Mouse (Mus musculus) spleen, adult 12 weeks (tissue): ENCODE results near the gene Fcor.

Experiments
- DNase-seq: peaks from one replicate; pipeline ENCODE4 v3.0.0; 2022; ENCODE audit warnings: low spot score

The Fcor gene

GRCm38 (mm10) chr8:3674671-3675070 is 2.5 kb upstream of the Fcor start:
- no peak for DNase-seq

DNA sequence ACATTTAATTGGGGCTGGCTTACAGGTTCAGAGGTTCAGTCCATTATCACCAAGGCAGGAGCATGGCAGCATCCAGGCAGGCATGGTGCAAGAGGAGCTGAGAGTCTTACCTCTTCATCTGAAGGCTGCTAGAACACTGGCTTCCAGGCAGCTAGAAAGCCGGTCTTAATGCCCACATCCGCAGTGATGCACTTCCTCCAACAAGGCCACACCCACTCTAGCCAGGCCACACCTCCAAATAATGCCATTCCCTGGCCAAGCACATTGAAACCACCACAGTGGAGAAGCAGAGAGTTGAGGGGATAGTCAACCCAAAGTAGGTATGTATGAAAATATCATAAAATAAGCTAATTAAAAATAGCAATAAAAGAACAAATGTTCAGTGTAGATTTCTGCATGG is 1.8 kb downstream of the Fcor start:
- no peak for DNase-seq

DNA sequence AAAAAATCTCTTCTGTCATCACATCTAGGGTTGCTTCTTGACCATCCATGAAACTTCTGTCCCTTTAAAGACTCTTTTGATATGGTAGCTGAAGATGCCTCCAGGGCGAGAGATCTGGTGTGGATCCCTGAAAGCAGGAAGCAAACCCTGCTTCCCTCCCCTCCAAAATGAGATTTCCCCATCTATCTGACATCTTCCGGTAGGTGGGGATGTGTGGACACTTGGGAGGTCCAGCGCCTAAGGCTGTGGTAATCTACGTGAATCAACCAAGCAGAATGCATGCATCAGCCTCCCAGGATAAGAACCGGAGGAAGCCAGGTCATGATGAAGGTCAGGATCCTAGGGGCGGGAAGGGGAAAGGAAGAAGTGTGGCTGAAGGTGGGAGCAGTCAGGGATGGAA is 6.7 kb downstream of the Fcor start, which contains the start of gene Mcemp1:
Gene Mcemp1 (plus strand): TSS at position 248 of the 400 bp plus-strand sequence.
- no peak for DNase-seq

- no peak for DNase-seq
Measured at GRCm38 (mm10) chr8:3664405-3664804, 7.8 kb downstream of the Fcor start.

DNA sequence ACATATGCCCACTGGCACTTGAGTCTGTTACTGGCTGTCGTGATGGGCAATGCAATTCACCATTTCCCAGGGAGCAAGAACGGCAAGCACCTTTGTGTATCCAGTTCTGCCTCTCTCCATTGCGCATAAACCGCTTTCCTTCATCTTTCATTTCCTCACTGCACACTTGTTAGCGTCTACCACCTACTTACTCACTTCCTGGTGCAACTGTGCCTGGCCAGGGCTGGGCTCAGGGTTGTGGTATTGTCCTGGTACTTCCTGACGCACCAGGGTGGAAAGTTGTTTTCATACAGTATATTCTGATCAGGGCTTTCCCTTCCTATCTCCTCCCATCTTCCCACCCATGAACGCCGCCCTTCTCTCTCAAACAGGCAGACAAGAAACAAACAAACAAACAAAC is 11.3 kb downstream of the Fcor start:
- DNase-seq = no peak

- DNase-seq = no peak
Measured at GRCm38 (mm10) chr8:3656725-3657381, 15.3 kb downstream of the Fcor start.

DNA sequence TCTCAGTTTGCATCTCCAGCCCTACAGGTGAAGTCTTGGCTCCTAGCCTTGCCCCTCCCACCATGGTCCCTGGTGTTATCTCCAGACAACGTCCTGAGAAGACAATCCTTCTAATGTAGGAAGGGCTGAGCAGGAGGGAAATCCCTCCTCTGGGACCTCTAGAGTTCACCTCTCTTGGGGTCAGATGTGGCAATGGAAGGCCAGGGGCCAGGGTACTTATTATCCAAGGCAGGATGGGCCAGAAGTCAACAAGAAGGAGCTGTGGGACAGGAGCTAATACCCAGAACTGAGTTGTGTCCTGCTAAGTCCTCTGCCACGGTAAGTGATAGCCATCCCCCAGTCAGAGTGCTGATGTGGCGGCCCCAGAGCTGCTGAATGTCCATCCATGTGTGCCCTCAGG is 16.6 kb downstream of the Fcor start, which contains the start of gene Retn:
Gene Retn (plus strand): TSS at position 245 of the 400 bp plus-strand sequence.
- no peak for DNase-seq

DNA sequence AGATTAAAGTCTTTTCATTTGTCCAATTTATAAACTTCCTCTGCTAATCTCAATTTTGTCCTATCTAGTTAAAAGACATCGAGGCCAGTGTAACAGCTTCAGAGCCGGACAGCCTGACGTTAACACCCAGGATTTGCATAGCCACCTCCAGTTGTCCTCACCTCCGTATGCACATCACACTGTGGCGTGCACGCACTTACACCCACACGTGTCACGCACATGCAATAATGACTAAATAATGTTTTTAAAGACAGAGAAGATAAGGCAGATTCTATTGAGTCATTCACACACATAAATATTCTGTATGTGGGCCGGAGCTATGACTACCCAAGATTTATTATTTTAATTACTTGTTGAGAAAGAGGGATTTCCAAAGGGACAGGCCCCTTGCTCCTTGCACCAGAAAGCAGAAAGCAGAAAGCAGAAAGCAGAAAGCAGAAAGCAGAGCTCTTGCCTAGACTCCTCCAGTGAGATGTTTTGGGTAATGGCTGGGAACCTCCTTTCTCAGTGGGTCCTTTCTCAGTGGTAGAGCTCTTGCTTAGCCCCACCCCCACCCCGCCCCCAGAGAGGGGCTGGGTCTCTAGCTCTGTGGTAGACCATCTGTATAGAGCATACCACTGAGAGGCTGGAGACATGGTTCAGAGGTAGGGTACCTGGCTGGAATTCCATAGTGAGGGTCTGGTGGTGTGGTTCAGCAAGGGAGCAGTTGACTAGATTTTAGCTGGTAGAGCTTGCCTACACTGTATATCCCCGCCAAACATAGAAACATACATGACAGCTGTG is 17.2 kb downstream of the Fcor start:
- no peak for DNase-seq

DNA sequence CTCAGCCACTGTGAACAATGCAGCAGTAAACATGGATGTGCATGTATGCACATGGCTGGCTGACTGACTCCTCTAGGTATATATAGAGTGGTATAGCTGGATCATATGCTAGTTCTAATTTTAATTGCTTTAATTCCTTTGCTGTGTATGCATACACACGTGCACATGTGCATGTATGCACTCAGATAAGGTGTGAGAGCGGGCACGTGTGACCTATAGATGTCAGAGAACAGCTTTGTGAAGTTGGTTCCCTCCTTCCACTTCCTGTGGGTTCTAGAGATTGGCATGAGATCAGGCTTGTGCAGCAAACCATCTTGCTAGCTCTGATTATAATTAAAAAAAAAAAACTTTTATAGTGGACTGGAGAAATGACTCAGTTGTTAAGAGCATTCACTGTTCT is 19.3 kb downstream of the Fcor start:
- DNase-seq = no peak

- DNase-seq = no peak
Measured at GRCm38 (mm10) chr8:3648990-3649389, 23.2 kb downstream of the Fcor start.

- DNase-seq = no peak
Measured at GRCm38 (mm10) chr8:3648268-3648667, 23.9 kb downstream of the Fcor start.

GRCm38 (mm10) chr8:3647561-3647960 is 24.6 kb downstream of the Fcor start:
- DNase-seq = no peak

DNA sequence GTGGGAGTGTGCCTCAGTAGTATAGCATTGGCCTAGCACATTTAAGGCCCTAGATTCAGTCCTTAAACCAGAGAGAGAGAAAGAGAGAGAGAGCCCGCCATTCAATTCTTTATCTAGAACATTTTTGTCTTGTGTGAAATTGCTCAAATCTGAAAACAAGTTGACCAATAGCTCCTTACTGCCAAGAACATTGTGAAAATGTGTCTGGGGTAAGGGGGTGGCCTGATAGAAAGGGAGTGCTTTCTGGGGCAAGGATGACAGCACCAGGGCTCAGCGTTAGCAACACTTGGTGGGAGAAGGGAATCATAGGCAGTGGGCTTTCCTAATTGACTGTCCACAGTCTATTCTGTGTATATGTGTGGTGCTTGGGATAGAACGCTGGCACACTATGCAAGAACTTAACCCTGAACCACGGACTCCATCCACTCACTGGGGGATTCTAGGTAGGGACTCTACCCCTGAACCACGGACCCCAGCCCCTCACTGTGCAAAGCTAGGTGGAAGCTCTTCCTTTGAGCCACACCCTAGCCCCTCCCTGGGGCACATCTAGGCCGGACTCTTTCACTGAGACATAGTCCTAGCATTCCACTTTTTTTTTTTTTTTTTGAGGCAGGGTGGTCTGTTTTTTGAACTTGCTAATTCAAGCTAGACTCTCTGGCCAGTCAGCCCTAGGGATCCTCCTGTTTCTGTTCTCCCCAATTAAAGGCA is 25.2 kb downstream of the Fcor start:
- no peak for DNase-seq

DNA sequence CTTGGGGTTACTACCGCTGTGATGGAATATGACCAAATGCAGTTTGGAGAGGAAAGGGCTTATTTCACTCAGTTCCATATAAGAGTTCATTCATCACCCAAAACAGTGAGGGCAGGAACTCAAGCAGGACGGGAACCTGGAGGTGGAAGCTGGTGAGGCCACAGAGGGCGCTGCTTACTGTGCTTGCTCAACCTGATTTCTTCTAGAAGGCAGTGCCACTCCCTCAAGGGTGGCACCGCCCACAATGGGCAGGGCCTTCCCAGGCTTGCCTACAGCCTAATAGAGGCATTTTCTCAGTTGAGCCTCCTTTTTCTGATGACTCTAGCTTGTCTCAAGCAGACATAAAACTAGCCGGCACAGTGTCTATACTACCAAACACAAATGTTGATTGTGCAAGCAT is 26.4 kb downstream of the Fcor start:
- peak; percentile 54 for DNase-seq

GRCm38 (mm10) chr8:3631478-3631875 is 40.7 kb downstream of the Fcor start:
- DNase-seq = peak; percentile 14

DNA sequence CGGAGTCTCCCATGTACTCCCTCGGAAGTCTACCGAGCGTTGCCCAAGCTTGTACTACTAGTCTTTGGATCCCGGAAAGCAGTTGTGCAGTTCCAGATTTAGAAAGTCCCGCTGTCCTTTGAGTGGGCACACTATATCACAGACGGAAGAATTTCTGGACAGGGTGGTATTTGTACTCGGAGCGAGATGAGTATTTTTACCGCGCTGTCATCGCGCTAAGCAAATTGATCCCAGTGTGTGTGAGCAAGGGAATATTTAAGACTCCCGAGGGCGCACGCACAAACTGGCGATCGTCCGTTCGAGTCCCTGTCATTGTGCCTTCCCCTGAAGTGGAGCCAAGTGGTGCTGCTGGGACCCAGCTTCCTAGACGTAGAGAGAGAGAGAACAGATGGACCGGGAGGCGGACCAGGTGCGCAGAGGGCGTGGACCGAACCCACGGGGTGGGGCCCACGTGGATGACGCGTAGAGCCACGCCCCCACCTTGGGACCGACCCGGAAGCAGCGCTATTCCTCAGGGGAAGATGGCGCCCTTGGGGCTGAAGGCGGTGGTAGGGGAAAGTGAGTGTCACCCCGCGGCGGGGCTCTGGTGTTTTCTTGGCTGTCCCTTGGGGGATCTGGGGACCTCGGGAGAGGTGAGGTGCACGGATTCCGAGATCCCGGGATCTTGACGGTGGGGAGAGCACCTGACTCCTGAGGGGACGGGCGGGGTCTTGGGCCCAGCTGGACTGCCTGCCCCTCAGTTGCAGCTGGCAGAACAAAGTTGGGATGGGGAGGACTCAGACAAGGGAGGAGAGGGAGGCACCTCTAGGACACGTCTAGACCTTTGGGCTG is 41.3 kb downstream of the Fcor start, which contains the start of gene Stxbp2:
Gene Stxbp2 (plus strand): TSS at position 309 of the 831 bp plus-strand sequence.
- peak; percentile 80 for DNase-seq

GRCm38 (mm10) chr8:3628014-3628413 is 44.1 kb downstream of the Fcor start:
- DNase-seq = no peak

- DNase-seq = no peak
Measured at GRCm38 (mm10) chr8:3626971-3627370, 45.2 kb downstream of the Fcor start.

- no peak for DNase-seq
Measured at GRCm38 (mm10) chr8:3625445-3625844, 46.7 kb downstream of the Fcor start, which contains the start of gene Pcp2. Gene Pcp2, minus strand, starts transcription at chr8:3625545.

DNA sequence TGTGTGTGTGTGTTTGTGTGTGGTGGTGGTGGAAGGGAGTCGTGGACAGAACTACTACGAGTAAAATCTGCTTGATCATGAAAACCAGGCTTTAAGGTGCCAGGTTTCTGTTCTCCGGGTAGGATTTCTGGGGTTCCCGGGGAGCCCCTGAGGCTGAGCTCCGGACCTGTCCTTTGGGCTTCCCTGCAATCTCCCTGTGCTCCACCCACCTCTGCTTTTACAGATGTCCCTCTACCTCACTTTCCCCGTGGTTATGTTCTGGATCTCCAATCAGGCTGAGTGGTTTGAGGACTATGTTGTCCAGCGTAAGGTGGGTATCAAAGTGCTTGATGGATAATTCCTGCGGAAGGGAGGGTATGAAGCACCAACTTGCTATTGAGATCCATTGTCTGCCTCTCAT is 50.0 kb downstream of the Fcor start:
- no peak for DNase-seq

- DNase-seq = peak; percentile 99
Measured at GRCm38 (mm10) chr8:3621199-3621970, 50.8 kb downstream of the Fcor start, which contains the start of the genes Xab2 and Pet100. Gene Xab2, minus strand, starts transcription at chr8:3621316. Gene Pet100, plus strand, starts transcription at chr8:3621548.
